Mouse (Mus musculus) lung, adult 18-20 months (tissue): ENCODE results near the gene Nsun3.

Source experiments
- DNase-seq, 2 experiments: peaks; one replicate each; pipeline ENCODE4 v3.0.0; 2022; ENCODE audit warnings: mixed read lengths in 2 of 2

Gene Nsun3

GRCm38 (mm10) chr16:62786621-62787331 lies at the start of gene Nsun3:
Gene Nsun3 (minus strand): TSS chr16:62786818.
- DNase-seq: peak; percentile 94 to 96

GRCm38 (mm10) chr16:62834016-62834735 lies 47.6 kb upstream of the Nsun3 start:
- DNase-seq: no peak

GRCm38 (mm10) chr16:62832481-62832880 lies 45.9 kb upstream of the Nsun3 start:
- DNase-seq: peak; percentile 34 to 58

- no peak for DNase-seq
These were observed 45.4 kb upstream of the Nsun3 start for GRCm38 (mm10) chr16:62832027-62832426.

- DNase-seq: no peak
These were observed 39.8 kb upstream of the Nsun3 start for GRCm38 (mm10) chr16:62826156-62827001.

GRCm38 (mm10) chr16:62822472-62822871 lies 35.9 kb upstream of the Nsun3 start:
- DNase-seq: no peak

GRCm38 (mm10) chr16:62814491-62814890 lies 27.9 kb upstream of the Nsun3 start, which contains the start of gene Stx19:
Gene Stx19 (plus strand): TSS chr16:62814676.
- peak; percentile 76 to 86 for DNase-seq

GRCm38 (mm10) chr16:62813790-62814189 lies 27.2 kb upstream of the Nsun3 start:
- no peak for DNase-seq

GRCm38 (mm10) chr16:62810855-62811254 lies 24.2 kb upstream of the Nsun3 start:
- no peak for DNase-seq

- DNase-seq: peak; percentile 9 to 38
These were observed 20.8 kb upstream of the Nsun3 start for GRCm38 (mm10) chr16:62807249-62807979.

- DNase-seq: no peak
These were observed 18.0 kb upstream of the Nsun3 start for GRCm38 (mm10) chr16:62804621-62805020.

- no peak for DNase-seq
These were observed 13.2 kb upstream of the Nsun3 start for GRCm38 (mm10) chr16:62799839-62800238.

- DNase-seq: no peak
These were observed 12.8 kb upstream of the Nsun3 start for GRCm38 (mm10) chr16:62799426-62799825.

- DNase-seq: no peak
These were observed 12.2 kb upstream of the Nsun3 start for GRCm38 (mm10) chr16:62798808-62799207.

- DNase-seq: no peak
These were observed 10.0 kb upstream of the Nsun3 start for GRCm38 (mm10) chr16:62796608-62797007.

GRCm38 (mm10) chr16:62782229-62782628 lies 4.4 kb downstream of the Nsun3 start:
- no peak for DNase-seq

- no peak for DNase-seq
These were observed 8.3 kb downstream of the Nsun3 start for GRCm38 (mm10) chr16:62778282-62778681.

- no peak for DNase-seq
These were observed 10.6 kb downstream of the Nsun3 start for GRCm38 (mm10) chr16:62776034-62776433.

- no peak for DNase-seq
These were observed 13.2 kb downstream of the Nsun3 start for GRCm38 (mm10) chr16:62773462-62773861.

- DNase-seq: peak in 1 of 2 experiments; percentile 10
These were observed 28.3 kb downstream of the Nsun3 start for GRCm38 (mm10) chr16:62758340-62758739.

GRCm38 (mm10) chr16:62755307-62755706 lies 31.3 kb downstream of the Nsun3 start:
- DNase-seq: peak; percentile 6 to 24

- no peak for DNase-seq
These were observed 33.0 kb downstream of the Nsun3 start for GRCm38 (mm10) chr16:62753597-62753996.
